Mouse (Mus musculus): ENCODE data around the gene Rnf150. TPM values are rescaled to one million over a fixed set of nuclear protein-coding genes. Genes with fewer than 3 reads are reported as not detected.

The Rnf150 gene
- polyA plus RNA-seq (2011; ENCODE audit: insufficient read depth, insufficient read length, low read depth, missing spikeins), result 0.35 and 0.46 TPM in 2 replicates

DNA sequence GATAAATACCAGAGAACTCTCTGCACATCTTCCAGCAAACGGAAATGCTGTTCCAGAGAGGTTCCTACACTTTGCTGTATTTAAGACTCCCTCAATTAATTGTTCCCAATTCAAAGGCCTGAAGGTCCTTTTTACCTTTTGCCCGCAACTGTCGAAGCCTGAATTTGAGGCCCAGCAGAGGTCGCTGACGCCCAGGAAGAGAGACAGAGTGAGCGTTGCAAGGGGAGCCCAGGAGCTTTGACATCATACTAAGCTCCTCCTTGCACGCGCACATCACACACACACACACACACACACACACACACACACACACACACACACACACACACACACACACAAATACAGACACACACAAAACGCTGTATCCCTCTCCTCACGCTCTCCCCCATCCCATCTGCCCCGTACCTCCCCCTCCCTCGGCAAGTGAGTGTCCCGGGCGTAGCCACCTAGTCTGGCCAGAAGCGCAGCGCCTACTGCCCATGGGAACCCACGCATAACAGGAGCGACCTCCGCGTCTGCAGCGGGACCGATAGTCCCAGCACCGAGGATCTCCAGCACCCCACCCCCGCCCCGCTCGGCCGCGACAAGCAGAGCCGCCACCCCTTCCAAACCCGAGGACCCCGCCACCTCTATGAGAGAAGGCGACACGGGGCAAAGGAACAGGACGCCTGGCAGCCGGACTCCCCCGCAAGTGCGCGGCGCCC is at the start of gene Rnf150:
TSS of gene Rnf150 (plus strand) at position 316 of the 704 bp plus-strand sequence.
- Histone ChIP-seq H3K9me3 (replicated peaks; ENCODE audit: control insufficient read depth, insufficient read depth, low read length, poor library complexity, severe bottlenecking) (no peaks in the 10 kb centered on the region), H3K27me3 (ENCODE audit: control insufficient read depth, insufficient read depth, low read length, poor library complexity, severe bottlenecking) (peaks cover 15% of the 10 kb centered on the region), H3K27ac (ENCODE audit: insufficient read depth, low read length) (no peak within 1 kb of the TSS), H3K36me3 (ENCODE audit: control insufficient read depth, insufficient read depth, low read length, poor library complexity, severe bottlenecking) (no peaks in the 10 kb centered on the region), H3K9ac (ENCODE audit: low read depth, poor library complexity, severe bottlenecking) (peak within 1 kb of the TSS; percentile 64), H3K4me3 (ENCODE audit: low read depth, low read length) (peak within 1 kb of the TSS; percentile 64), H3K4me1 (ENCODE audit: control insufficient read depth, insufficient read depth, low read length) (no peaks in the 10 kb centered on the region)
- TF ChIP-seq EP300 (IDR thresholded peaks at IDR 0.05; ENCODE audit: insufficient read depth, low read depth, low read length) (no peak), CTCF (IDR thresholded peaks at IDR 0.05; ENCODE audit: low read depth, low read length) (peak; percentile 79)

DNA sequence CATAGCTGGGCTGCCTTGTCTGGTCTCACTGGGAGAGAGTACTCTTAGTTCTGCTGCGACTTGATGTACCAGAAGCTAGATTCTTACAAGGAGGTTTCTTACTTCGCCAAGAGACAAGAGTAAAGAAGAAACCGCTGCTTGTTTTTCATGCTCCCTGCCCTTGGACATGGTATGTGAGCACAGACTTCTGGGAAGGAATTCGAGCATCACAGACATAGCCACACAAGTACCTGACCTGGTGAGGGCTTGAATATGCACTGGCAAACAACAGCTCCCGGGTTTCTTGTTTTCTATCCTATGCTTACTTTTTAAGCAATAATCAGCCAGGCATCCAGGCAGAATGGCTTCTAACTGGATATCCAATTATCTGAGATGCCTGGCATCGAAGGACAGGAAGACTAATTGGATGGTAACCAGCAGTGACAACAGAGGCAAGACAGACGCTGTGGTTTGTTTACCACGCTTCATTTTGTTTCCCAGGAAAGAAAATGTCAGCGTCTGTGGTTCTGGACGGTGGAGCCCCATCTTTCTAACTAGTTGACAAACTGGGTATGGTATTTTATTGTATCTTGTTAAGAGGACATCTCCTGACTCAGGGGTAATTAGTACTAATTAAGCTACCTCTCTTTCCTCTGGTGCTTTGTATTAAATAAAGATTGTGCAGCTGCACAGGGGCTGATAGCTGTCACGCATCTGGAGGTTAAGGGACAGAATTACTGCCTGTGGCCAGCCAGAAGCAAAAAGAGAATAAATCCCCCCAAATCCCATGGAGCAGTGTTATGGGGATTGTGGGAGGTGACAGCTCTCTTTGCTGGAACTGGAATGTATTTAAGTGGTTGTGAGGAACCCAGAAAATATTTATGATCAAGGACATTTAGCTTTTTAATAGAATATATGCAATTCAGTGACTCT is 36.8 kb upstream of the Rnf150 start:
- Histone ChIP-seq H3K27me3 (ENCODE audit: control insufficient read depth, insufficient read depth, low read length, poor library complexity, severe bottlenecking) (no peaks in the 10 kb centered on the region), H3K36me3 (ENCODE audit: control insufficient read depth, insufficient read depth, low read length, poor library complexity, severe bottlenecking) (no peaks in the 10 kb centered on the region), H3K4me1 (ENCODE audit: control insufficient read depth, insufficient read depth, low read length) (no peaks in the 10 kb centered on the region), H3K27ac (ENCODE audit: insufficient read depth, low read length) (no peak overlapping the region), H3K9me3 (replicated peaks; ENCODE audit: control insufficient read depth, insufficient read depth, low read length, poor library complexity, severe bottlenecking) (no peaks in the 10 kb centered on the region), H3K4me3 (ENCODE audit: low read depth, low read length) (no peak overlapping the region), H3K9ac (ENCODE audit: low read depth, poor library complexity, severe bottlenecking) (no peak overlapping the region)
- TF ChIP-seq EP300 (IDR thresholded peaks at IDR 0.05; ENCODE audit: insufficient read depth, low read depth, low read length), result no peak
- TF ChIP-seq CTCF (IDR thresholded peaks at IDR 0.05; ENCODE audit: low read depth, low read length), result no peak

DNA sequence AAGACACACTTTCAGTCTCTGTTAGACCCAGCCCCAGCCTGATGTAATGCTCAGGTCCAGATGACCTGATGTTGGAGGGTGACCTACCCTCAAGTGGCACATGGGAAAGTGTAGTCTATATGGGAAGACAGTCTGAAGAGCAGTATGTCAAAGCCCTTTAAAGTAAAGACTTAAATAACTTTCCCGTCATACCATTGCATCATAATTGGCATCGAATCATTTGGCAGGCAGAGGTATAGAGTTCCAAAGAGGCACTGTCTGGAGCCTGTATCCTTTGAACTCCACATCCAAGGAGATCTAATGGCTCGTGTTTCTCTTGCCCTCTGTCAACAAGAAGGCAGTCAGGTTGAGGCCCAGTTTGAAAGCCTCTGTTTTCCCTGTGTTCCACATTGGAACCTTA is 22.7 kb upstream of the Rnf150 start:
- Histone ChIP-seq H3K9ac (ENCODE audit: low read depth, poor library complexity, severe bottlenecking) (no peak overlapping the region), H3K27ac (ENCODE audit: insufficient read depth, low read length) (no peak overlapping the region), H3K4me3 (ENCODE audit: low read depth, low read length) (no peak overlapping the region), H3K27me3 (ENCODE audit: control insufficient read depth, insufficient read depth, low read length, poor library complexity, severe bottlenecking) (no peaks in the 10 kb centered on the region), H3K4me1 (ENCODE audit: control insufficient read depth, insufficient read depth, low read length) (no peaks in the 10 kb centered on the region), H3K36me3 (ENCODE audit: control insufficient read depth, insufficient read depth, low read length, poor library complexity, severe bottlenecking) (no peaks in the 10 kb centered on the region), H3K9me3 (replicated peaks; ENCODE audit: control insufficient read depth, insufficient read depth, low read length, poor library complexity, severe bottlenecking) (no peaks in the 10 kb centered on the region)
- TF ChIP-seq POLR2A (IDR thresholded peaks at IDR 0.05; ENCODE audit: insufficient read depth, low read length) (no peak), CTCF (IDR thresholded peaks at IDR 0.05; ENCODE audit: low read depth, low read length) (no peak), EP300 (IDR thresholded peaks at IDR 0.05; ENCODE audit: insufficient read depth, low read depth, low read length) (no peak)

DNA sequence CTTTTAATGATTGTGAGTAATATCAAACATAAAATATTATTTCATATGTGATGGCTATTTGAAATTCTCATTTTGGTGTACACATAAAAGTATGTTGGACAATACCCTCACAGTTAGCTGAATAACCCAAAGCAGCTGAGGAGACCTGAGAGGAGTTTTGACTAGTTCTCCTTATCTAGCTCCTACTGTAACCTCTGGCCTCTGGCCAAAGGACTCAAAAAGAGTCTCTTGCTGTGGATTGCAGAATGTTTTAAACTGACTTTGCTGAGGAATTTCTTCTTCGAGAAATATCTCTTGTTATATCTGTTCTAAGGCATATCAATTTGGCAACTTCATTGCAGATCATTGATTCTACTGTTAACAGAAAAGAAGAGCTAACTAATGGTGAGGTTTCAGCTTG is 22.2 kb upstream of the Rnf150 start:
- TF ChIP-seq CTCF (IDR thresholded peaks at IDR 0.05; ENCODE audit: low read depth, low read length), result no peak
- TF ChIP-seq EP300 (IDR thresholded peaks at IDR 0.05; ENCODE audit: insufficient read depth, low read depth, low read length), result no peak
- no peak for TF ChIP-seq POLR2A (IDR thresholded peaks at IDR 0.05; ENCODE audit: insufficient read depth, low read length)

DNA sequence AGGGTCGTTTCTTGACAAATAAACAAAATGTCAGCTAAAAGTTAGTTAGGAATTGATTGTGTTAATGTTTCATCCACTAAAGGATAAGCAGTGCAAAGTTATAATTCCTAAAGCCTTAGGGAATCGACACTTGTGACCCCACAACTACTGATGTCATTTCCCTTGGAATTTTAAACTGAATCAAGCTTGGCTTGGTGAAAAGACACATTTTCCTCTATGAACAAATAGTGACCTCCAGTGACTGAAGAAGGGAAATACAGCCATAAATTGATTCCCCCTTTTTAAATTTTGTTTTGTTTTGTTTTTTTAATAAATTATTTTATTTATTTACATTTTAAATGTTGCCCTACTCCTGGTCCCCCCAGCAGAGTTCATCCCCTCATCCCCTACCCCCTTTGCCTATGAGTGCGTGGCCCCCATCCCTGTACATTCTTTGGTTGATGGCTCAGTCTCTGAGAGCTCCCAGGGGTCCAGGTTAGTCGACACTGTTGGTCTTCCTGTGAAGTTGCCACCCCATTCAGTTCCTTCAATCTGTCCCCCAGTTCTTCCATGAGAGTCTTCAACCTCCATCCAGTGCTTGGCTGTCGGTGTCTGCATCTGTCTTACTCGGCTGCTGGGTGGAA is 21.5 kb upstream of the Rnf150 start:
- Histone ChIP-seq H3K36me3 (ENCODE audit: control insufficient read depth, insufficient read depth, low read length, poor library complexity, severe bottlenecking) (no peaks in the 10 kb centered on the region), H3K27ac (ENCODE audit: insufficient read depth, low read length) (no peak overlapping the region), H3K4me1 (ENCODE audit: control insufficient read depth, insufficient read depth, low read length) (no peaks in the 10 kb centered on the region), H3K9me3 (replicated peaks; ENCODE audit: control insufficient read depth, insufficient read depth, low read length, poor library complexity, severe bottlenecking) (no peaks in the 10 kb centered on the region), H3K27me3 (ENCODE audit: control insufficient read depth, insufficient read depth, low read length, poor library complexity, severe bottlenecking) (no peaks in the 10 kb centered on the region), H3K9ac (ENCODE audit: low read depth, poor library complexity, severe bottlenecking) (no peak overlapping the region), H3K4me3 (ENCODE audit: low read depth, low read length) (no peak overlapping the region)
- TF ChIP-seq CTCF (IDR thresholded peaks at IDR 0.05; ENCODE audit: low read depth, low read length), result no peak
- TF ChIP-seq EP300 (IDR thresholded peaks at IDR 0.05; ENCODE audit: insufficient read depth, low read depth, low read length), result no peak
- TF ChIP-seq POLR2A (IDR thresholded peaks at IDR 0.05; ENCODE audit: insufficient read depth, low read length), result no peak

More for the DNA sequence above, 22.2 kb upstream of the Rnf150 start:
- Histone ChIP-seq H3K9ac (ENCODE audit: low read depth, poor library complexity, severe bottlenecking) (no peak overlapping the region), H3K9me3 (replicated peaks; ENCODE audit: control insufficient read depth, insufficient read depth, low read length, poor library complexity, severe bottlenecking) (no peaks in the 10 kb centered on the region), H3K4me3 (ENCODE audit: low read depth, low read length) (no peak overlapping the region), H3K27ac (ENCODE audit: insufficient read depth, low read length) (no peak overlapping the region), H3K36me3 (ENCODE audit: control insufficient read depth, insufficient read depth, low read length, poor library complexity, severe bottlenecking) (no peaks in the 10 kb centered on the region), H3K4me1 (ENCODE audit: control insufficient read depth, insufficient read depth, low read length) (no peaks in the 10 kb centered on the region), H3K27me3 (ENCODE audit: control insufficient read depth, insufficient read depth, low read length, poor library complexity, severe bottlenecking) (no peaks in the 10 kb centered on the region)

Data from ES-Bruce4 (cell line).